Mouse (Mus musculus): ENCODE measurements around the gene Fam20a. TPM values are rescaled to one million over a fixed set of nuclear protein-coding genes. Genes with fewer than 3 reads are reported as not detected.

The Fam20a gene
- polyA plus RNA-seq, 1 experiment from 2014 or later: 1.9 TPM

DNA sequence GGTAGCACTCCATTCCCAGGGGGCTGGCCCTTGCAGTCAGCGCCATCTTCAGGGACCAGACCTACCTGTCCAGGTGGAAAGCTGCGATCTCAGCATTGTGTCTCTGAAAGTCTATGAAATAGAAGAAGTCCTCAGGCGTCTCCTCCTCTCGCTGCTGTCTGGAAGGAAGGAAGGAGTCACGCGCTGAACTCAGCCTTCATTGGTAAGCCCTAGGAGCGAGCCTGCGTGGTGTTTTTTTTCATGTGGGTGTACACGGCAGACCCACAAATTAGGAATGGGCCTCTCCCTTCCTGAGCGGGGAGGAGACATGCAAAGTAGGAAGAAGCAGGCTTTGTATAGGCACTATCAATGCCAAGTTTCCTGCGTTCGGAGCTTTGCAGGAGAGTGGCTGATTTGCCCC, 43.8 kb downstream of the Fam20a start:
- Histone ChIP-seq H3K27ac (ENCODE audit: low read depth, low read length) (no peak overlapping the region), H3K4me3 (ENCODE audit: low read length) (no peak overlapping the region), H3K4me2 (replicated peaks; ENCODE audit: low read depth, low read length) (no peak overlapping the region), H3K4me1 (ENCODE audit: control insufficient read depth, insufficient read depth, low read length) (no peaks in the 10 kb centered on the region), H3K27me3 (ENCODE audit: control insufficient read depth, insufficient read depth, low read length) (no peaks in the 10 kb centered on the region), H3K9ac (ENCODE audit: low read depth, low read length) (no peak overlapping the region), H3K36me3 (ENCODE audit: control insufficient read depth, insufficient read depth, low read length) (no peaks in the 10 kb centered on the region), H3K9me3 (ENCODE audit: control insufficient read depth, low read length) (no peaks in the 10 kb centered on the region)
- ATAC-seq (ENCODE audit: low FRiP score, low TSS enrichment): no peak
- 72% methylated on average over 12 of the region's 12 CpGs for WGBS

DNA sequence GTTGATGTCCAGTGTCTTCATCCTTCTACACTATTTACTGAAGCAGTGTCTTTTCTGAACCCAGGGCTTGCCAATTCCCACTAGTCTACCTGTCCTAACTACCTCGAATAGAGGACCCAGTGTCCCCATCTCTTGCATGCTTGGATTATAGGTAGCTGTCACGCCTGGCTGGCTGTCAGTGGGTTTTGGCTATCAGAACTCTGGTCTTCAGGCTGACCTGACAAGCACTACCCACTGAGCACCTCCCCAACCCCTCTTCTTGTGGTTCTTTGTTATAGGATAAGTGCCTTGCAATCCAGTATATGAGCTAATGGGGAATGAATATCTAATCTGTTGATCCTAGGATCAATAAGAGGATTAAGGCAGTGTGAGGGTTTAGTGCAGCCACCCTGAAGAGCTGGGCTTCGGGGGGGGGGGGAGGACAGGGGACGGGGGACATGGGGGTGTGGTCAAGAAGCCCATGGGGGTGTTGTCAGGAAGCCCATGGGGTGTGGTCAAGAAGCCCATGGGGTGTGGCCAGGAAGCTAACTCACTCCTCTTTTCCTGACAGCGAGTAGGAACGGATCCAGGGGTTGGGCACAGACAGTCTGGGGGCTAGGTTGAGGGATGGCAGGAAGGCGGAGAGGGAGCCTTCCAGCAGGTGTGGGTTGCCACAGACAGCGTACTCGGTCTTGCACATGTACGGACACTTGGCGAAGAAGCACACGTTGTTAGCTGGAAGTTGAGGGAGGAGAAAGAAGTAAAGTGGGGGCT, 45.3 kb downstream of the Fam20a start:
- no peak overlapping the region for H3K9ac ChIP-seq (ENCODE audit: low read depth, low read length)
- no peak overlapping the region for H3K4me2 ChIP-seq (replicated peaks; ENCODE audit: low read depth, low read length)
- no peaks in the 10 kb centered on the region for H3K9me3 ChIP-seq (ENCODE audit: control insufficient read depth, low read length)
- no peak overlapping the region for H3K4me3 ChIP-seq (ENCODE audit: low read length)
- H3K36me3 ChIP-seq (ENCODE audit: control insufficient read depth, insufficient read depth, low read length): no peaks in the 10 kb centered on the region
- no peaks in the 10 kb centered on the region for H3K27me3 ChIP-seq (ENCODE audit: control insufficient read depth, insufficient read depth, low read length)
- H3K4me1 ChIP-seq (ENCODE audit: control insufficient read depth, insufficient read depth, low read length): no peaks in the 10 kb centered on the region
- WGBS: 78% methylated on average over 12 of the region's 12 CpGs
- no peak for ATAC-seq (ENCODE audit: low FRiP score, low TSS enrichment)
- no peak overlapping the region for H3K27ac ChIP-seq (ENCODE audit: low read depth, low read length)

GRCm38 (mm10) chr11:109675771-109676170, 46.3 kb downstream of the Fam20a start:
- H3K4me3 ChIP-seq (ENCODE audit: low read length): no peak overlapping the region
- 0 out of 2 replicates have a peak, but pooled peaks cover under 1% of the 10 kb centered on the region for H3K36me3 ChIP-seq (ENCODE audit: control insufficient read depth, insufficient read depth, low read length)
- no peak overlapping the region for H3K27ac ChIP-seq (ENCODE audit: low read depth, low read length)
- no peak for ATAC-seq (ENCODE audit: low FRiP score, low TSS enrichment)
- no peaks in the 10 kb centered on the region for H3K9me3 ChIP-seq (ENCODE audit: control insufficient read depth, low read length)
- no peaks in the 10 kb centered on the region for H3K27me3 ChIP-seq (ENCODE audit: control insufficient read depth, insufficient read depth, low read length)
- no peak overlapping the region for H3K4me2 ChIP-seq (replicated peaks; ENCODE audit: low read depth, low read length)
- 86% methylated on average over 9 of the region's 9 CpGs for WGBS
- H3K4me1 ChIP-seq (ENCODE audit: control insufficient read depth, insufficient read depth, low read length): no peaks in the 10 kb centered on the region
- H3K9ac ChIP-seq (ENCODE audit: low read depth, low read length): no peak overlapping the region

DNA sequence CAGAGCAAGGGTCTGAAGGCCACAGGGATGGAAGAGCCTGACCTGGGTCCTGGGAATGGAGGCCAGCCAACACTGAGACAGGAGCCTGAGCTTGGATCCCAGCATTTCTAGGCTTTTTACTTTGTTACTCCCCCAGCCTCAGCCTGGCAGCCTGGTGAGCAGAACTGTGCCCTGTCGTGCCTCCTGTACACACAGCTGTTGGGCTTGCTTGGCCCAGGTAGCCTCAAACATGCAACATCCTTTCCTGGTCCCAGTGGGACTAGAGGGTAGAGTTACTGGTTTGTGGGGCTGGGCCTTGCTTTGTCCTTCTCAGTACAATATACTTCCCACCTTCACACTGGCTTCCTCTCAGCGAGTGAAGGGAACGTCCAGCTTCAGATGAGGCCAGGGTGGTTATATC, 46.9 kb downstream of the Fam20a start:
- Histone ChIP-seq H3K27ac (ENCODE audit: low read depth, low read length) (no peak overlapping the region), H3K4me3 (ENCODE audit: low read length) (no peak overlapping the region), H3K27me3 (ENCODE audit: control insufficient read depth, insufficient read depth, low read length) (no peaks in the 10 kb centered on the region), H3K9ac (ENCODE audit: low read depth, low read length) (no peak overlapping the region), H3K4me1 (ENCODE audit: control insufficient read depth, insufficient read depth, low read length) (no peaks in the 10 kb centered on the region), H3K36me3 (ENCODE audit: control insufficient read depth, insufficient read depth, low read length) (peaks cover 3% of the 10 kb centered on the region; the same call in 1 of the 2 replicates), H3K9me3 (ENCODE audit: control insufficient read depth, low read length) (no peaks in the 10 kb centered on the region), H3K4me2 (replicated peaks; ENCODE audit: low read depth, low read length) (no peak overlapping the region)
- no peak for ATAC-seq (ENCODE audit: low FRiP score, low TSS enrichment)
- WGBS: 80% methylated on average over 3 of the region's 3 CpGs

GRCm38 (mm10) chr11:109674542-109674941, 47.5 kb downstream of the Fam20a start:
- WGBS: 86% methylated on average over 11 of the region's 11 CpGs
- no peaks in the 10 kb centered on the region for H3K4me1 ChIP-seq (ENCODE audit: control insufficient read depth, insufficient read depth, low read length)
- no peak overlapping the region for H3K9ac ChIP-seq (ENCODE audit: low read depth, low read length)
- H3K36me3 ChIP-seq (ENCODE audit: control insufficient read depth, insufficient read depth, low read length): peaks cover 9% of the 10 kb centered on the region; the same call in 1 of the 2 replicates
- no peaks in the 10 kb centered on the region for H3K27me3 ChIP-seq (ENCODE audit: control insufficient read depth, insufficient read depth, low read length)
- no peak overlapping the region for H3K4me3 ChIP-seq (ENCODE audit: low read length)
- no peak for ATAC-seq (ENCODE audit: low FRiP score, low TSS enrichment)
- H3K4me2 ChIP-seq (replicated peaks; ENCODE audit: low read depth, low read length): no peak overlapping the region
- H3K27ac ChIP-seq (ENCODE audit: low read depth, low read length): no peak overlapping the region
- H3K9me3 ChIP-seq (ENCODE audit: control insufficient read depth, low read length): no peaks in the 10 kb centered on the region

- H3K36me3 ChIP-seq (ENCODE audit: control insufficient read depth, insufficient read depth, low read length): peaks cover 15% of the 10 kb centered on the region; the same call in 1 of the 2 replicates
- no peak overlapping the region for H3K4me2 ChIP-seq (replicated peaks; ENCODE audit: low read depth, low read length)
- H3K4me3 ChIP-seq (ENCODE audit: low read length): no peak overlapping the region
- H3K9me3 ChIP-seq (ENCODE audit: control insufficient read depth, low read length): no peaks in the 10 kb centered on the region
- no peak for ATAC-seq (ENCODE audit: low FRiP score, low TSS enrichment)
- no peaks in the 10 kb centered on the region for H3K4me1 ChIP-seq (ENCODE audit: control insufficient read depth, insufficient read depth, low read length)
- H3K27ac ChIP-seq (ENCODE audit: low read depth, low read length): no peak overlapping the region
- 72% methylated on average over 7 of the region's 7 CpGs for WGBS
- H3K9ac ChIP-seq (ENCODE audit: low read depth, low read length): peak overlapping the region; percentile 12; the same call in 1 of the 2 replicates
- H3K27me3 ChIP-seq (ENCODE audit: control insufficient read depth, insufficient read depth, low read length): no peaks in the 10 kb centered on the region
Observed at GRCm38 (mm10) chr11:109673741-109674140, 48.3 kb downstream of the Fam20a start.

- Histone ChIP-seq H3K4me1 (ENCODE audit: control insufficient read depth, insufficient read depth, low read length) (no peaks in the 10 kb centered on the region), H3K4me2 (replicated peaks; ENCODE audit: low read depth, low read length) (no peak overlapping the region), H3K9me3 (ENCODE audit: control insufficient read depth, low read length) (no peaks in the 10 kb centered on the region), H3K36me3 (ENCODE audit: control insufficient read depth, insufficient read depth, low read length) (peaks cover 21% of the 10 kb centered on the region), H3K27ac (ENCODE audit: low read depth, low read length) (no peak overlapping the region), H3K4me3 (ENCODE audit: low read length) (no peak overlapping the region), H3K9ac (ENCODE audit: low read depth, low read length) (peak overlapping the region; percentile 12; the same call in 1 of the 2 replicates), H3K27me3 (ENCODE audit: control insufficient read depth, insufficient read depth, low read length) (no peaks in the 10 kb centered on the region)
- WGBS: 42% methylated on average over 21 of the region's 21 CpGs
- peak; percentile 54; the same call in 1 of the 2 replicates for ATAC-seq (ENCODE audit: low FRiP score, low TSS enrichment)
Observed at GRCm38 (mm10) chr11:109672881-109673739, 49.0 kb downstream of the Fam20a start.

DNA sequence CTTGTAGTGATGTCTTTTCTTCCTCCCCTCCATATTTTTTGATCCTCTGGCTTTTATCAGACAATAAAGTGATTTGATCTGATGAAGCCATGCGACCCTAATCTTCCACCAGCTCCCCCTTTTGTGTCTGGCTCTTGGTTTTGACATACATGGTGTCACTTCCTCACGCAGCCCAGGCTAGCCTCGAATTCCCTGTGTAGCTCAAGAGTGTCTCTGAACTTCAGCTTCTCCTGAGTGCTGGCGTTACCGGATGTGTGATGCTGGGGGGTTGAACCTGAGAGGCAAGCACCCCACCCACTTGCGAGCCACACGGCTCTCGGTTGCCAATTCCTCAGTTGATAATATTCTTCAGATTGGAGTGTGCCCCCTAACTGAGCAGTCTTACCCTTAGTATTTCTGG, 49.7 kb downstream of the Fam20a start:
- Histone ChIP-seq H3K4me3 (ENCODE audit: low read length) (no peak overlapping the region), H3K36me3 (ENCODE audit: control insufficient read depth, insufficient read depth, low read length) (peaks cover 28% of the 10 kb centered on the region), H3K4me2 (replicated peaks; ENCODE audit: low read depth, low read length) (no peak overlapping the region), H3K27ac (ENCODE audit: low read depth, low read length) (no peak overlapping the region), H3K27me3 (ENCODE audit: control insufficient read depth, insufficient read depth, low read length) (no peaks in the 10 kb centered on the region), H3K9ac (ENCODE audit: low read depth, low read length) (no peak overlapping the region), H3K9me3 (ENCODE audit: control insufficient read depth, low read length) (no peaks in the 10 kb centered on the region), H3K4me1 (ENCODE audit: control insufficient read depth, insufficient read depth, low read length) (no peaks in the 10 kb centered on the region)
- WGBS: 90% methylated on average over 8 of the region's 8 CpGs
- no peak for ATAC-seq (ENCODE audit: low FRiP score, low TSS enrichment)

DNA sequence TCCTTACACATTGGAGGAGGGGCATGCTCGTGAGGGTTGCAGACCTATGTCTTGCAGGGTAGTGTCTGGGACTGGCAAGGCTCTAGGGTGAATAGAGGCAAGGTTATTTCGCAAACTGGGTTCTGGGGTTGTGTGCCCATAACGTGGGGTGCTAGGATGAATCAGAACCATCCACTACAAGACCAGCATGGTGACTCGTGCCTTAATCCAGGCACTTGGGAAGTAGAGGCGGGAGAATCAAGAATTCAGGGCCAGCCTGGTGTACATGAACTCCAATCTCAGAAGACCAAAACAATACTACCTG, 50.1 kb downstream of the Fam20a start:
- H3K4me1 ChIP-seq (ENCODE audit: control insufficient read depth, insufficient read depth, low read length): no peaks in the 10 kb centered on the region
- H3K4me3 ChIP-seq (ENCODE audit: low read length): no peak overlapping the region
- WGBS: 90% methylated on average over 5 of the region's 5 CpGs
- no peak overlapping the region; the same call in 1 of the 2 replicates for H3K27ac ChIP-seq (ENCODE audit: low read depth, low read length)
- no peak for ATAC-seq (ENCODE audit: low FRiP score, low TSS enrichment)
- H3K4me2 ChIP-seq (replicated peaks; ENCODE audit: low read depth, low read length): no peak overlapping the region
- H3K36me3 ChIP-seq (ENCODE audit: control insufficient read depth, insufficient read depth, low read length): peaks cover 33% of the 10 kb centered on the region
- H3K9ac ChIP-seq (ENCODE audit: low read depth, low read length): no peak overlapping the region
- no peaks in the 10 kb centered on the region for H3K27me3 ChIP-seq (ENCODE audit: control insufficient read depth, insufficient read depth, low read length)
- H3K9me3 ChIP-seq (ENCODE audit: control insufficient read depth, low read length): no peaks in the 10 kb centered on the region
